Mouse (Mus musculus) mouse embryonic stem cell (cell line): ENCODE data around the gene Ewsr1.
"Not testable (repeated sequence)": the region's sequence is repeated elsewhere in the genome, so short reads cannot be mapped to it uniquely, and the experiment has no call there.

Source experiments
- in situ Hi-C, 2 experiments: fragments of 300-500 bp; cut with MboI; formaldehyde crosslinking; loops; 1 replicate in 1 of 2; 3 replicates in 1 of 2; pipeline ENCODE4 v1.14.3; 2019 to 2020; ENCODE audit warnings: low sequenced_read_pairs in 2 of 2, low pct_unique_long_range_greater_than_20kb in 1 of 2, mixed read lengths in 1 of 2; ENCODE audit not compliant: unreplicated experiment in 1 of 2

The Ewsr1 gene

GRCm38 (mm10) chr11:5100283-5100682 is 1.2 kb upstream of the Ewsr1 start:
- in situ Hi-C loops: no loop called here

DNA sequence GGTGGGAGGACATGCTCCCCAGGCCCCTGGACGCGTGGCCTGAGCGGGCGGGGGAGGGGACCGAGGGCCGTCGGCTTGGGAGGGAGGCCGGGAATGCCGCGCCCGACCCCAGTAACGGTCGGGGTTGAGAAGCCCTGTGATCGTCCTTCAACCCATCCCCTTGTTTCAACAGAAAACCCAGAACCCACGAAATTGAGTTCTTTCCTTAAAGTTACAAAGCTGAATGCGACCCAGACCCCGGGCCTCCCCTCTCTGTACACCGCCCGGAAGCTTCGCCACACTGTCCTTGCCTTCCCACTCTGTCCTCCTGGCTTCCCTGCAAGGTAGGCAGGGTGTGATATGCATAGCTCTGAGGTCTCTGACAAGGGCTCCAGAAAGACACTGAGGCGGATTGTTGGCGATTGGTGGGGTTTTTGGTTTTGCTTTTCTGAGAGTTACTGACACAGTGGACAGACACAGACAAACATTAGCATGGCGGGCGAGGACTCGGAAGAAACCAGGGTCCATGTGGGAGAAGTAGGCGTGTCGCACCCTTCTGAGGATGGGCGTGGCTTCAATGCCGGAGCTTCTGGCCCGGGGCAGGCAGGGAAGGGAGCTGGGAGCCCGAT is 614 bp upstream of the Ewsr1 start:
- in situ Hi-C loops: no loop called here

DNA sequence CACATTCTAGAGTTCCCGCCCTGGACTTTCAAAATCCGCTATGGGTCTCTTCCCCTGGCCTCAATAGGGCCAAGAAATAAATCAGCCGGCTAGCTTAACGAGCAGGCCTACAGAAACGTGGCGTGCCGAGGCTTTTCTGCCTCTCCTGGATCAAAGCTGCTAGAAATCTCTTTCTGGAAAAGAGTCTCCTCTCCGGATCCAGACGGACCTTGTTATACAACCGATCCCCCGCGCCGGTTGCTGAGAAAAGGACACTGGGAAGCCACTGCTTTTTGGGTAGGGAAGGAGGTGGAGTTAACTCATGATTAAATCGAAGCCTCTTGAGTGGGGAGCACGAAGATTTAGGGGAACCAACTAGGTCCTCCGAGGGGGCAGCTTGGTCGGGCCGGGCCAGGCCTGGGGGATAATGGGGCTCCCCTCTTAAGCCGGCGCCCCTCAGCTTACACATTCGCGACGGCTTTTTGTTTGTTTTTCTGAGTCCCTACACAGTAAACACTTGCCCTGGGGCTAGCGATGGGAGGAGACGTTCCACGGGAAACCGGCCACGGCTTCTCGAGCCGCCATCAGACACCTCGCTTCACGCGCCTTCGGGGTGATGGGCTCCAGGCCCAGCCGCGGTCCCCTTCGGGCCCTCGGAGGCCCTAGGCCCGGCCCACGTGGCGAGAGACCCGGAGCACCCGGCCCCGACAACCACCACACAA is 881 bp downstream of the Ewsr1 start:
- in situ Hi-C loops: no loop called here

- in situ Hi-C loops: no loop called here
Measured at GRCm38 (mm10) chr11:5096480-5097020, 2.5 kb downstream of the Ewsr1 start.

GRCm38 (mm10) chr11:5095877-5096276 is 3.2 kb downstream of the Ewsr1 start:
- in situ Hi-C loops: no loop called here

- in situ Hi-C loops: no loop called here
Measured at GRCm38 (mm10) chr11:5091706-5092105, 7.4 kb downstream of the Ewsr1 start.

- in situ Hi-C loops: no loop called here
Measured at GRCm38 (mm10) chr11:5089147-5089546, 9.9 kb downstream of the Ewsr1 start.

DNA sequence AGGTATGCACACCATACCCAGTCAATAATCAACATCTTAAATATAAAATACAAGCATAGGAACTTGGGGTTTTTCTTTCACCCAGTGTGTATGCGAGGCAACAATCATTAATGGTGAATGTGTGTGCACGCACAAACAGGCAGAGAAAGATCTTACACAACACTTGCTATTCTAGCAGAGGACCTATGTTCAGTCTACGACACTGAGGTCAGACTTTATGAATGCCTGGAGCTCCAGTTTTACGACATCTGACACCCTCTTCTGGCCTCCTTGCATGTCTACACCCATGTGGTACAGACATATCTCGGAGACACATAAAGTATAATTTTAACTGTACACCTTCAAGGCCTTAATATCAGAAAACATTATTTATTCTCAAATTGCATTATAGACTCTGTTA is 22.2 kb downstream of the Ewsr1 start:
- in situ Hi-C loops: not testable (repeated sequence)

DNA sequence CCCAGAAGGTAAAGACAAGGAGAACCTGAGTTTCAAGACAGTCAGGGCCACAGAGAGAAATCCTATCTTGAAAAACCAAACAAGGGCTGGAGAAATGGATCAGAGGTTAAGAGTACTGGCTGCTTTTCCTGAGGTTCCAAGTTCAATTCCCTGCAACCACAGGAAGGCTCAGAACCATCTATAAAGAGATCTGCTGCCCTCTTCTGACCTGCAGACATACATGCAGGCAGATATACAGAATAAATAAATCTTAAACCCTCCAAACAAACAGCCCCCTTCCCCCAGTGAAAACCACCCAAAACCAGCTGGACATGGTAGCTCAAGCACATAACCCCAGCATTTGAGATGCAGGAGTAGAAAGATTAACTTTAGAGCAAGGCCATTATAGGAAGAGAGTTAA is 23.3 kb downstream of the Ewsr1 start:
- in situ Hi-C loops: no loop called here

- in situ Hi-C loops: no loop called here
Measured at GRCm38 (mm10) chr11:5074882-5075281, 24.2 kb downstream of the Ewsr1 start.

- in situ Hi-C loops: no loop called here
Measured at GRCm38 (mm10) chr11:5068126-5068971, 30.7 kb downstream of the Ewsr1 start.

DNA sequence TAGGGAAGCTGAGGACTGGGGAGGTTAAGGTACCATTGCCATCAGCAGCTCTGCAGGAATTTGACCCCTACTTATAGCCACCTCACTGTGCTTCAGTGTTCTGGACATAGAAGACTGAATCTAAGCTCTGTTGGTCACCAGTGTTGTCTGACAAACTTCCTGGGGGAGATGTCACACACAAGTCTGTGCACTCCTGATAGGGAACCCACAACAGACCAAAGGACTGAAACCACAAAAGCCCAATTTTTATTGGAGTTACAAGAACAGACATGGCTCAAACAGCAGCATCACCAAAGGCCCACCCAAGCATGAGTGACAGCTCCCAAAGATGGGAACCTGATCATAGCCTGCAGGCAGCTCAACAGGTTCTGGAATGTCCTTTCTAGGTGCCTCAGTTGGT is 32.0 kb downstream of the Ewsr1 start:
- in situ Hi-C loops: no loop called here

- in situ Hi-C loops: no loop called here
Measured at GRCm38 (mm10) chr11:5065056-5065821, 33.8 kb downstream of the Ewsr1 start, which contains the start of gene Gas2l1. Gas2l1 (minus strand) TSS chr11:5065327.

DNA sequence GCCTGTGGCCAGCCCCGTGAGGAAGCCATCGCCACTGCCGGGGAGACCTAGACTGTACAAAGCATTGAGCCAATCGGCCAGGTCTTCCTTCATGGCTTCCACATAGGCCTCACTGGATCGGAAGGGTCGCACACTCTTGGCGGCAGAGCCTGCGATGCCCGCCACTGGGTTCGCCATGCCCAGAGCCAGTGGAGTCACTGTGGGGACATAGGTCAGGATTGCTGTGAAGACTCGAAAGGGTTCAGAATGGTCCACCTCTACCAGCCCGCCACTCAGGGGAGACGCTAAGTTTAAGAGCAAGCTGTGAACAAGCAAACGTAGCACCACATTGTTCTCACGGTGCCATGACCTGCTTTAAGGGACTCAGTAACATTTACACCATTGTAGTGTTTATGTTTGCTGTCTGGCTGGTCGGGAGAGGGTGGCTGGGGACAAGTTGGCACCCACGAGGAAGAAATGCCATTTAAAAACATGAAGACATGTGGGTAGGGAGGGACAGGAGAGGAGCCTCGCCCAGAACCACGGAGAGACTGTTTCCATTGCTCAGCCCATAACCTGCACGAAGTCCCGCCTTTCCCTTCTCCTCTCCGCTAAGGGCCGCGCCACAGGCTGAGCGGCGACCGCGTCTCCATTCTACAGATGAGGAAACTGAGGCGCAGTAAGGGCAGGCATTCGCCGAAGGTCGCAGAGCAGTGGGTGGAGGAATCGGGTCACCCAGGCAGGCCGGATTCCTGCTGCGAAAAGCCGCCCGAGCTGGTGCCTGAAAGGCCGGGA is 34.6 kb downstream of the Ewsr1 start:
- in situ Hi-C loops: no loop called here

DNA sequence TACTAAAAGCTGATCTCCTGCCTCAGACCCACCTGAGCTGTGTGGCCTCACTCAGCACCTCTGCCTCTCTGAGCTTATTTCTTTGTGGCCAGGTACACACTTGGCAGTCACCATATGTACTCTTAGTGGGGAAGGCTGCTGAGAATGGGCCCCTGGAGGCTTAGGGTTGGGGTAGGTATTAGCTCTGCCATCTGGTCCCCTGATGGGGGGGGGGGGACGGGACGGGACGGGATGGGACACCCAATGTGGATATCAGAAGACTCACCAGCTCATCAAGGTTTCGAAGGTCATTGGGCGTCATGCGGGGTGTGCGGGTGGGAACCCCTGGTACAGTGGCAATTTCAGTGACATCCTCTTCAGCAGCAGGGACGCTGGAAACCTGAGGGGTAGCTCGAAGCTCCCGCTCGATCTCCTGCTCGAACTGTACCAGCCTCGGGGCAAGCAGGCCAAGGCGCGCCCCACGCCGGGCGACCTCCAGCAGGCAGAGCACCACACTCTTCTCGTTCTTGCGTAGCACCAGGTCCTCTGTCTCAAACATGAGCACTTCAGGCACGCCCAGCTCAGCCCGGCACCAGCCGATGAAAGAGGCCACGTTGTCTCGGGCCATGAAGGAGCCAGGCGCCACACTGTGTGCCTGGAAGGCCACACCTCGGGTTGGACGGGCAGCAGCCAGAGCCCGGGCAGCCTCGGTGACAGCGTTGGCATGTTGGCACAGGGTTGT is 35.3 kb downstream of the Ewsr1 start:
- in situ Hi-C loops: no loop called here

GRCm38 (mm10) chr11:5062860-5063505 is 36.1 kb downstream of the Ewsr1 start:
- in situ Hi-C loops: no loop called here

DNA sequence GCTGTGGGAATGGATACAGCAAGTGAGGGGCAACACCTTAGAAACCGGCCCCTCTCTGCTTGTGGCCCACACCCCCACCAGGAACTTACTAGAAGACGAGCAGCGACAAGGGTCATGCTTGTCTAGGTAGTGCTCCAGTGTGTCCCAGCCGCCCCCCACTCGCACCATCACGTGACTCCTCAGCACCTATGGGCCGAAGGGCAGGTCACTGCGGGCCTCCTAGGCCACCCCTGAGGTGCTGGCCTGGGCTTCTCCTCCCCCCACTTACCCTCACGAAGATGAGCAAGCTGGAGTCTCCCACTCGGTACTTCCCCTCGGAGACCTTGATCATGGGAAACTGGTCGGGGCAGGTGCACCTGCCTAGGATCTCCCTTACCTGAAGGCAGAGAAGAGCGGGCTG is 36.7 kb downstream of the Ewsr1 start:
- in situ Hi-C loops: no loop called here
